ENCODE assay signal across 8 mouse cellular contexts in genomic region chr13:56752474-56753191, GRCm38 (mm10). TPM values are rescaled to one million over a fixed set of nuclear protein-coding genes. Genes with fewer than 3 reads are reported as not detected.
DNase-seq lines count a peak whose midpoint lies in the region; ATAC-seq lines count a peak whose summit lies in the region.

No protein-coding gene starts in this region.

- peak overlapping the region; percentile 50 for H3K4me3 ChIP-seq in kidney, embryonic 14.5 days (ENCODE audit: low read length)
- H3K4me3 ChIP-seq in brown adipose tissue, adult 24 weeks (ENCODE audit: insufficient read depth, low read depth, low read length) = peak overlapping the region; percentile 9
- H3K4me3 ChIP-seq in hindbrain, embryonic 11.5 days (ENCODE audit: low read depth, low read length) = peak overlapping the region; percentile 43
- peak overlapping the region; percentile 44 for H3K4me3 ChIP-seq in midbrain, embryonic 11.5 days (ENCODE audit: low read depth, low read length)

- H3K9ac ChIP-seq in kidney, embryonic 14.5 days (ENCODE audit: low read depth, low read length) = peak overlapping the region; percentile 45
- H3K9ac ChIP-seq in hindbrain, embryonic 11.5 days (ENCODE audit: low read depth, low read length) = peak overlapping the region; percentile 54; the same call in 1 of the 2 replicates
- H3K9ac ChIP-seq in midbrain, embryonic 11.5 days (ENCODE audit: low read length) = peak overlapping the region; percentile 48

- 0 out of 2 replicates have a peak, but pooled peaks have one; percentile 32 for ATAC-seq in kidney, embryonic 14.5 days (ENCODE audit: low FRiP score, low TSS enrichment)
- ATAC-seq in hindbrain, embryonic 11.5 days (ENCODE audit: low FRiP score) = no peak
- peak; percentile 40; the same call in 1 of the 2 replicates for ATAC-seq in midbrain, embryonic 11.5 days (ENCODE audit: low FRiP score)
- ATAC-seq in erythroblast, adult 5-6 weeks (replicated peaks; ENCODE audit: low FRiP score, poor library complexity, severe bottlenecking) = no peak

- H3K36me3 ChIP-seq in kidney, embryonic 14.5 days (ENCODE audit: control insufficient read depth, insufficient read depth, low read length) = no peaks in the 10 kb centered on the region
- H3K36me3 ChIP-seq in hindbrain, embryonic 11.5 days (ENCODE audit: control insufficient read depth, insufficient read depth, low read length) = no peaks in the 10 kb centered on the region
- no peaks in the 10 kb centered on the region for H3K36me3 ChIP-seq in midbrain, embryonic 11.5 days (ENCODE audit: control insufficient read depth, insufficient read depth, low read length)

- no peak overlapping the region for H3K27ac ChIP-seq in kidney, embryonic 14.5 days (ENCODE audit: low read depth, low read length)
- H3K27ac ChIP-seq in brown adipose tissue, adult 24 weeks (replicated peaks; ENCODE audit: low read depth, low read length) = no peak overlapping the region
- H3K27ac ChIP-seq in hindbrain, embryonic 11.5 days (ENCODE audit: low read depth, low read length) = no peak overlapping the region
- H3K27ac ChIP-seq in midbrain, embryonic 11.5 days (ENCODE audit: low read depth, low read length) = no peak overlapping the region

- DNase-seq in kidney, postnatal 25 days = no peak
- peak; percentile 65 for DNase-seq in hindbrain, embryonic 11.5 days (ENCODE audit: low spot score)
- peak; percentile 94 for DNase-seq in midbrain, embryonic 11.5 days (ENCODE audit: low spot score, missing footprints)
- no peak for DNase-seq in ovary, adult 18-20 months (ENCODE audit: low spot score)
- no peak for DNase-seq in left cerebral cortex, postnatal 10 days (ENCODE audit: extremely low spot score in 1 of 2, low spot score in 2 of 2)

- intact Hi-C loops in left cerebral cortex, postnatal 10 days (cut with DNase I) = no loop called here

- peaks cover 11% of the 10 kb centered on the region; the same call in 1 of the 2 replicates for H3K4me1 ChIP-seq in kidney, embryonic 14.5 days (ENCODE audit: control insufficient read depth, insufficient read depth, low read length)
- H3K4me1 ChIP-seq in brown adipose tissue, adult 24 weeks (ENCODE audit: control insufficient read depth, insufficient read depth, insufficient read length, low read length) = no peaks in the 10 kb centered on the region
- H3K4me1 ChIP-seq in hindbrain, embryonic 11.5 days (replicated peaks; ENCODE audit: control insufficient read depth, insufficient read depth, low read length) = peaks cover 9% of the 10 kb centered on the region
- peaks cover 14% of the 10 kb centered on the region for H3K4me1 ChIP-seq in midbrain, embryonic 11.5 days (ENCODE audit: control insufficient read depth, insufficient read depth, low read length)

- H3K27me3 ChIP-seq in kidney, embryonic 14.5 days (ENCODE audit: control insufficient read depth, insufficient read depth, low read length) = peaks cover 38% of the 10 kb centered on the region
- peaks cover 44% of the 10 kb centered on the region for H3K27me3 ChIP-seq in hindbrain, embryonic 11.5 days (ENCODE audit: control insufficient read depth, insufficient read depth, low read length)
- peaks cover 45% of the 10 kb centered on the region for H3K27me3 ChIP-seq in midbrain, embryonic 11.5 days (ENCODE audit: control insufficient read depth, insufficient read depth, low read length)

- H3K9me3 ChIP-seq in kidney, embryonic 14.5 days (ENCODE audit: control insufficient read depth, low read length) = no peaks in the 10 kb centered on the region
- no peaks in the 10 kb centered on the region for H3K9me3 ChIP-seq in hindbrain, embryonic 11.5 days (ENCODE audit: control insufficient read depth, low read length)
- H3K9me3 ChIP-seq in midbrain, embryonic 11.5 days (ENCODE audit: control insufficient read depth, low read length) = no peaks in the 10 kb centered on the region

- 1% methylated on average over 41 of the region's 41 CpGs for WGBS in kidney, embryonic 14.5 days
- WGBS in hindbrain, embryonic 11.5 days = under 1% methylated on average over 41 of the region's 41 CpGs
- under 1% methylated on average over 41 of the region's 41 CpGs for WGBS in midbrain, embryonic 11.5 days

- H3K4me2 ChIP-seq in kidney, embryonic 14.5 days (replicated peaks; ENCODE audit: low read depth, low read length) = peak overlapping the region; percentile 94
- H3K4me2 ChIP-seq in hindbrain, embryonic 11.5 days (replicated peaks; ENCODE audit: low read depth, low read length) = peak overlapping the region; percentile 95
- peak overlapping the region; percentile 89 for H3K4me2 ChIP-seq in midbrain, embryonic 11.5 days

RNA-seq across cellular contexts. Expression of gene Gm45623, which starts 1.0 kb away (rescaled TPM):
- 0.15 TPM in 1 of 2 replicates, not detected in the other for polyA plus RNA-seq in kidney, embryonic 14.5 days (2014; fragmentation: Nextera tagmentation; extraction: Ambion mirVana)
- not detected in 2 replicates for polyA plus RNA-seq in brown adipose tissue, adult 24 weeks (2012; ENCODE audit: insufficient read depth, insufficient read length, missing spikeins)
- polyA plus RNA-seq in hindbrain, embryonic 11.5 days (2014; fragmentation: Nextera tagmentation; extraction: Ambion mirVana) = not detected in 2 replicates
- not detected in 2 replicates for polyA plus RNA-seq in midbrain, embryonic 11.5 days (2014; fragmentation: Nextera tagmentation; extraction: Ambion mirVana)
- not detected in 2 replicates for total RNA-seq in erythroblast, adult 5-6 weeks (2015; ENCODE audit: low replicate concordance)
- not detected in 2 replicates for total RNA-seq in erythroblast, adult 5-6 weeks (2017; ENCODE audit: low replicate concordance)
- 10 to 100 TPM in 1 of 2 experiments, 1 to 10 TPM in 1; 6.9 to 13.1 TPM for total RNA-seq in left cerebral cortex, postnatal 10 days (2021)

RNA-seq across cellular contexts. Expression of gene Smad5, which starts 49.8 kb away (rescaled TPM):
- 32.9 and 62.2 TPM in 2 replicates for polyA plus RNA-seq in kidney, embryonic 14.5 days (2014; fragmentation: Nextera tagmentation; extraction: Ambion mirVana)
- 14.3 and 21.8 TPM in 2 replicates for polyA plus RNA-seq in brown adipose tissue, adult 24 weeks (2012; ENCODE audit: insufficient read depth, insufficient read length, missing spikeins)
- 47.8 and 50.9 TPM in 2 replicates for polyA plus RNA-seq in hindbrain, embryonic 11.5 days (2014; fragmentation: Nextera tagmentation; extraction: Ambion mirVana)
- 43.4 and 45.4 TPM in 2 replicates for polyA plus RNA-seq in midbrain, embryonic 11.5 days (2014; fragmentation: Nextera tagmentation; extraction: Ambion mirVana)
- 9.4 and 11.0 TPM in 2 replicates for total RNA-seq in erythroblast, adult 5-6 weeks (2015; ENCODE audit: low replicate concordance)
- total RNA-seq in erythroblast, adult 5-6 weeks (2017; ENCODE audit: low replicate concordance) = 2.4 and 6.7 TPM in 2 replicates
- total RNA-seq in left cerebral cortex, postnatal 10 days (2021) = 10 to 100 TPM; 22.3 to 23.0 TPM

Comparison
In these comparisons a context has a peak if more than half of its experiments do, and no peak if none do; other contexts are left out.
1. ATAC-seq: peak in kidney, embryonic 14.5 days (single experiment) and midbrain, embryonic 11.5 days (single experiment); none in hindbrain, embryonic 11.5 days (single experiment) and erythroblast, adult 5-6 weeks (single experiment).
2. DNase-seq: peak in hindbrain, embryonic 11.5 days (single experiment) and midbrain, embryonic 11.5 days (single experiment); none in kidney, postnatal 25 days (0 of 2), ovary, adult 18-20 months (single experiment) and left cerebral cortex, postnatal 10 days (0 of 2).
3. Peak in every context shown above with its lines, with median percentiles within 50 percentile points of each other: H3K4me2 ChIP-seq, H3K4me3 ChIP-seq and H3K9ac ChIP-seq.